Mouse (Mus musculus): ENCODE measurements around the gene Adgrl2.

DNA sequence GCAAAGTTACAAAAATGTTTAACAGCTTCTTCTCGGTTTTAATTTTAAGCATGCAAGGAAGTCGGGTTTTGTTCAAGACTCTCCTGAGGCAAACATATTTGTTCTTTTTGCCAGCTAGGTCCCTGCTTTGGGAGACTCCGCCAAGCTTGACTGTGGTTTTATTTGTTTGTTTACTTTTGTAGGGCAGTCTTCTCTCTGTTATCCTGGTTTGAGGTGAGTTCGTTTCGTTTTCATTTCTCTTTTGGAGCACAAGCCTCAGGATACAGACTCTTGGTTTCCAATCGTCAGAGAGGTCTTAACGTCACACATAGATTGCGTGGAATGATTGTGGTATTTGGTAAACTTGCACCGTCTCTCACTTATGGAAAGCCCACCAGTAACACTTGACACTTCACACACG is 8.3 kb upstream of the Adgrl2 start:
- TF ChIP-seq CTCF (IDR thresholded peaks at IDR 0.05): no peak
- no peak for TF ChIP-seq POLR2A (IDR thresholded peaks at IDR 0.05; ENCODE audit: insufficient read depth, low read depth, low read length)
